Mouse (Mus musculus): ENCODE data around the gene Drd1.

DNA sequence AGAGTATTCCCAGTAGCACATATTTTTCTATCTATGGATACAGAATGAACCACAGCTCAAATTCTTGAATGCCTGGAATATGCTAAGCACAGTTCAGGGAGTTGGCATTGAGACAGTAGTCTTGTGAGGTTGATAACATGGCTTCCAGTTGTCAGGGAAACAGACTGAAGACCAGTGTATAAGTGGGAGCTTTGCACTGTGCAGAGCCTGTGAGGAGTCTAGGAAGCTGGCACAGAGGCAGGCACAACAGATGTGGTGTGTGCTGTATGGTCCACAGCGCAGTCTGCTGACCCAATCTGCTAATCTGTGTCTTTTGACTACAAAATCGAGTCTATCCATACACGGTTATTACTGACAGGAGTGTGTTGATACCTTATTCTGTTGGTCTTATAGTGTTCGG is 46.8 kb downstream of the Drd1 start:
- TF ChIP-seq CTCF (IDR thresholded peaks at IDR 0.05; ENCODE audit: extremely low read depth, insufficient read depth, insufficient read length, insufficient replicate concordance) = no peak
- no peak for TF ChIP-seq POLR2A (IDR thresholded peaks at IDR 0.05; ENCODE audit: low read depth, low read length)

Measured in spleen, adult 2 months (tissue).